Mouse (Mus musculus): ENCODE measurements at regions not wholly inside any gene's neighbourhood (a gene's known extent, or its start where the extent isn't known, plus 50 kb on each side); places are given as distances from the start of the nearest gene placed in this dataset.

GRCm38 (mm10) chr1:81745024-81745960 lies 487.6 kb upstream of the Gm9747 start:
- no peak for DNase-seq (ENCODE audit: low spot score in 2 of 2)

- DNase-seq (ENCODE audit: low spot score in 2 of 2): no peak
Observed at GRCm38 (mm10) chr1:81746013-81746412, 486.9 kb upstream of the Gm9747 start.

GRCm38 (mm10) chr1:81747025-81747424 lies 485.9 kb upstream of the Gm9747 start:
- DNase-seq (ENCODE audit: low spot score in 2 of 2): no peak

- DNase-seq (ENCODE audit: low spot score in 2 of 2): no peak
Observed at GRCm38 (mm10) chr1:81754067-81754466, 478.8 kb upstream of the Gm9747 start.

GRCm38 (mm10) chr1:81755281-81755680 lies 477.6 kb upstream of the Gm9747 start:
- DNase-seq (ENCODE audit: low spot score in 2 of 2): no peak

GRCm38 (mm10) chr1:81755694-81756093 lies 477.2 kb upstream of the Gm9747 start:
- no peak for DNase-seq (ENCODE audit: low spot score in 2 of 2)

GRCm38 (mm10) chr1:81759919-81760318 lies 473.0 kb upstream of the Gm9747 start:
- no peak for DNase-seq (ENCODE audit: low spot score in 2 of 2)

- peak; percentile 2 to 8 for DNase-seq (ENCODE audit: low spot score in 2 of 2)
Observed at GRCm38 (mm10) chr1:81771704-81772103, 461.2 kb upstream of the Gm9747 start.

GRCm38 (mm10) chr1:81780583-81780982 lies 452.3 kb upstream of the Gm9747 start:
- no peak for DNase-seq (ENCODE audit: low spot score in 2 of 2)

- DNase-seq (ENCODE audit: low spot score in 2 of 2): no peak
Observed at GRCm38 (mm10) chr1:81784305-81784704, 448.6 kb upstream of the Gm9747 start.

GRCm38 (mm10) chr1:81794771-81795170 lies 438.1 kb upstream of the Gm9747 start:
- DNase-seq (ENCODE audit: low spot score in 2 of 2): no peak

GRCm38 (mm10) chr1:81795399-81795798 lies 437.5 kb upstream of the Gm9747 start:
- no peak for DNase-seq (ENCODE audit: low spot score in 2 of 2)

GRCm38 (mm10) chr1:81811591-81811990 lies 421.3 kb upstream of the Gm9747 start:
- no peak for DNase-seq (ENCODE audit: low spot score in 2 of 2)

GRCm38 (mm10) chr1:81818884-81819283 lies 414.0 kb upstream of the Gm9747 start:
- DNase-seq (ENCODE audit: low spot score in 2 of 2): no peak

GRCm38 (mm10) chr1:81841966-81842365 lies 390.9 kb upstream of the Gm9747 start:
- DNase-seq (ENCODE audit: low spot score in 2 of 2): no peak

- no peak for DNase-seq (ENCODE audit: low spot score in 2 of 2)
Observed at GRCm38 (mm10) chr1:81850462-81851144, 382.3 kb upstream of the Gm9747 start.

GRCm38 (mm10) chr1:81859464-81859863 lies 373.4 kb upstream of the Gm9747 start:
- DNase-seq (ENCODE audit: low spot score in 2 of 2): no peak

- peak; percentile 14 to 28 for DNase-seq (ENCODE audit: low spot score in 2 of 2)
Observed at GRCm38 (mm10) chr1:81864571-81864970, 368.3 kb upstream of the Gm9747 start.

- DNase-seq (ENCODE audit: low spot score in 2 of 2): no peak
Observed at GRCm38 (mm10) chr1:81886940-81887531, 345.9 kb upstream of the Gm9747 start.

- no peak for DNase-seq (ENCODE audit: low spot score in 2 of 2)
Observed at GRCm38 (mm10) chr1:81897241-81897640, 335.7 kb upstream of the Gm9747 start.

GRCm38 (mm10) chr1:81900843-81901242 lies 332.1 kb upstream of the Gm9747 start:
- no peak for DNase-seq (ENCODE audit: low spot score in 2 of 2)

- DNase-seq (ENCODE audit: low spot score in 2 of 2): no peak
Observed at GRCm38 (mm10) chr1:81904056-81904455, 328.9 kb upstream of the Gm9747 start.

- no peak for DNase-seq (ENCODE audit: low spot score in 2 of 2)
Observed at GRCm38 (mm10) chr1:81912607-81913006, 320.3 kb upstream of the Gm9747 start.

Data from frontal cortex, postnatal 14 days (tissue).